Mouse (Mus musculus) frontal cortex, adult (tissue): ENCODE results near the gene Tex22.

Experiments
- ATAC-seq: cut with Nextera tagmentation; 2 replicates; pipeline ENCODE4 v1.9.2; 2017; ENCODE audit warnings: mild to moderate bottlenecking, moderate library complexity, mixed read lengths; ENCODE audit not compliant: low TSS enrichment

The Tex22 gene

DNA sequence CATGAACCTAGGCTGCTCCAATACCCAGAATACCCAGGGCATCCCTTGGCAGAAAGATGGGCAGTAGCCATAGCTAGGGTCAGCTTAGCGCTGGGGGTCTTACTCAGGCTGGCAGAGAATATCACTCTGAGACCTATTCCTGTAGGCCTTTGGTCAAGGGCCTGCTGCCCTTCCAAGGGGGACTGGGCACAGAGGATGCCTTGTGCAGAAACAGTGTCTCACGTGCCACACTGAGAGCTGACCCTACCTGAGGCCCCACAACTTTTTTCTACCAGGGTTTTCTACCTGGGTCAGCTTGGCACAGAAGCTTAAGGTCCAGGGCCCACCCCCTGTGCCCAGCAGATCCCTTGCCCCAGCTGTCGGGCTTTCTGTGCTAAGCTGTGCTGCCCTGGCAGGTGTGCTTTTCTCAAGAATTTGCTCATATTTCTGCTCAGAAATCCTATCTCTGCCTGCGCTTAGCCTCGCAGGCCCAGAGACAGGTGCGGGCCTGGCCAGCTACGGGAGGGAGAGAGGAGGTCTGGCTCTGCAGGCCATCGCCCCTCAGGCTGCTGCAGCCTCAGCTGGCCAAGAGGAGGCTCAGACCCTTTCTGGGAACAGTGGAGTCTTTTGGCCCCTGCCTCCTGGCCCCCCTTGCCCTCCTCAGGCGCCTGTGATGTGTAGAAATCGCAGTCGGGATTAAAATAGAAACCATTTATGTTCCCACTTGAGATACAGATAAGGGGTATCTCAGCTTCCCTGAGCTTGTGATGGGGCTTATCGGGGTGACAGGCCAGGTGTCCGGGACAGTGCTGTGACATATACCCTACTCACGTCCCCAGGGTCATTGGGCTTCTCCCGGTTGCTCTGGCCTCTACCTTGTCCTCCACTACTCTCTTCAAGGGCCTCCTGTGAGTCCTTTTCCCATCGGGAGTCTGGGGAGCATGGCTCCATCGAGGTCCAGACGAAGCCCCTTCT is 63.2 kb downstream of the Tex22 start:
- no peak for ATAC-seq

- no peak for ATAC-seq
Measured at GRCm38 (mm10) chr12:113138291-113138690, 64.0 kb downstream of the Tex22 start.
